Mouse (Mus musculus) large intestine, adult 2 months (tissue): Measurements from ENCODE around the gene Fcgr2b. TPM values are rescaled to one million over a fixed set of nuclear protein-coding genes. Genes with fewer than 3 reads are reported as not detected.

Experiments
- DNase-seq: peaks from one replicate; pipeline ENCODE4 v3.0.0-alpha.2; 2012; ENCODE audit warnings: low read depth, low spot score
- WGBS: fragments of 180-500 bp; shearing (Covaris S2); methylation state at CpG from one replicate; pipeline ENCODE4 v1.1.7; 2018; 5-methylcytosine and 5-hydroxymethylcytosine counted together
- polyA plus RNA-seq: library from polyadenylated mRNA; depleted of rRNA; stranded (reverse); fragments of >200 nt; gene quantifications from 2 replicates; pipeline ENCODE4 v1.2.3, GENCODE M21; 2012; rRNA removed

The Fcgr2b gene
- polyA plus RNA-seq, 1 experiment = 7.7 TPM

GRCm38 (mm10) chr1:170933386-170933920 is 42.9 kb downstream of the Fcgr2b start:
- WGBS = 66% methylated on average over 6 of the region's 6 CpGs
- no peak for DNase-seq

- no peak for DNase-seq
- WGBS = 77% methylated on average over 3 of the region's 3 CpGs
These were observed 44.3 kb downstream of the Fcgr2b start for GRCm38 (mm10) chr1:170932043-170932442.

- 61% methylated on average over 4 of the region's 4 CpGs for whole genome bisulfite sequencing
- DNase-seq = no peak
These were observed 47.1 kb downstream of the Fcgr2b start for GRCm38 (mm10) chr1:170929245-170929644.

- no peak for DNase-seq
- WGBS = 45% methylated on average over 2 of the region's 2 CpGs
These were observed 47.9 kb downstream of the Fcgr2b start for GRCm38 (mm10) chr1:170928467-170928866.

GRCm38 (mm10) chr1:170927378-170927777 is 49.0 kb downstream of the Fcgr2b start, which contains the start of gene Fcrla:
Fcrla (minus strand) TSS chr1:170927583.
- 89% methylated on average over 3 of the region's 3 CpGs for WGBS
- no peak for DNase-seq

- WGBS = 55% methylated on average over 6 of the region's 6 CpGs
- DNase-seq = no peak
These were observed 49.4 kb downstream of the Fcgr2b start for GRCm38 (mm10) chr1:170926941-170927340.

- WGBS = 48% methylated on average over 6 of the region's 6 CpGs
- no peak for DNase-seq
These were observed 51.9 kb downstream of the Fcgr2b start for GRCm38 (mm10) chr1:170924485-170924884.

- no peak for DNase-seq
- WGBS = 92% methylated on average over 8 of the region's 8 CpGs
These were observed 57.0 kb downstream of the Fcgr2b start for GRCm38 (mm10) chr1:170919308-170919707.

- 50% methylated on average over 5 of the region's 5 CpGs for WGBS
- no peak for DNase-seq
These were observed 60.7 kb downstream of the Fcgr2b start for GRCm38 (mm10) chr1:170915657-170916056.

- 65% methylated on average over 5 of the region's 5 CpGs for WGBS
- no peak for DNase-seq
These were observed 63.3 kb downstream of the Fcgr2b start, which contains the start of gene Fcrlb for GRCm38 (mm10) chr1:170912891-170913615. Fcrlb (minus strand) TSS chr1:170912941.

GRCm38 (mm10) chr1:170911907-170912660 is 64.3 kb downstream of the Fcgr2b start:
- DNase-seq = no peak
- 78% methylated on average over 11 of the region's 11 CpGs for WGBS

Other genes with a start within 250 kb of the Fcgr2b start
- 9.6 and 14.3 TPM in 2 replicates for gene Atf6, start 108.8 kb downstream of the Fcgr2b start, polyA plus RNA-seq
- 1.1 and 1.2 TPM in 2 replicates for gene Gm26620, start 91.5 kb downstream of the Fcgr2b start, polyA plus RNA-seq
- gene Dusp12, start 91.0 kb downstream of the Fcgr2b start, polyA plus RNA-seq = 14.3 and 18.2 TPM in 2 replicates
- gene Fcrlb, start 63.6 kb downstream of the Fcgr2b start, polyA plus RNA-seq = 0.24 and 0.48 TPM in 2 replicates
- 9.8 and 11.8 TPM in 2 replicates for gene Fcrla, start 49.0 kb downstream of the Fcgr2b start, polyA plus RNA-seq
- 8.4 and 10.1 TPM in 2 replicates for gene Fcgr4, start 42.4 kb upstream of the Fcgr2b start, polyA plus RNA-seq
- gene Fcgr3, start 88.4 kb upstream of the Fcgr2b start, polyA plus RNA-seq = 11.3 and 18.0 TPM in 2 replicates
- gene Cfap126, start 137.4 kb upstream of the Fcgr2b start, polyA plus RNA-seq = 1.8 and 2.0 TPM in 2 replicates
- gene Sdhc, start 174.1 kb upstream of the Fcgr2b start, polyA plus RNA-seq = 308 and 341 TPM in 2 replicates
- 0.29 and 0.30 TPM in 2 replicates for gene Mpz, start 174.2 kb upstream of the Fcgr2b start, polyA plus RNA-seq
- gene Pcp4l1, start 219.7 kb upstream of the Fcgr2b start, polyA plus RNA-seq = 23.6 and 25.2 TPM in 2 replicates
- 3.8 and 22.7 TPM in 2 replicates for gene Nr1i3, start 237.4 kb upstream of the Fcgr2b start, polyA plus RNA-seq
- 23.1 and 24.0 TPM in 2 replicates for gene Tomm40l, start 246.0 kb upstream of the Fcgr2b start, polyA plus RNA-seq
- 0.50 and 1.9 TPM in 2 replicates for gene Apoa2, start 248.5 kb upstream of the Fcgr2b start, polyA plus RNA-seq